Mouse (Mus musculus) E14TG2a.4 (cell line): Measurements from ENCODE around the gene Sox11.
A peak's percentile ranks its signal among the peaks of the same experiment; 100 is the strongest.

Source experiments
- H3K27me3 ChIP-seq: 2 replicates; pipeline ENCODE4 v1.6.1; 2014; ENCODE audit warnings: low read length, control low read depth; ENCODE audit not compliant: insufficient read depth
- H3K36me3 ChIP-seq: 2 replicates; pipeline ENCODE4 v1.6.1; 2014; ENCODE audit warnings: low read length, control low read depth; ENCODE audit not compliant: insufficient read depth
- H3K4me1 ChIP-seq: replicated peaks from 2 replicates; pipeline ENCODE4 v1.6.1; 2014; ENCODE audit warnings: low read depth, low read length, control low read depth
- H3K4me3 ChIP-seq: replicated peaks from 2 replicates; pipeline ENCODE4 v1.5.1; 2014; ENCODE audit warnings: mild to moderate bottlenecking, low read length
- H3K9me3 ChIP-seq: 2 replicates; pipeline ENCODE4 v1.6.1; 2014; ENCODE audit warnings: low read length, control low read depth
- CTCF ChIP-seq: conservative IDR thresholded peaks from 2 replicates; pipeline ENCODE4 v1.5.1; 2014; ENCODE audit warnings: low read length
- NANOG ChIP-seq: IDR thresholded peaks from 2 replicates; pipeline ENCODE4 v1.6.1; 2014; ENCODE audit warnings: borderline replicate concordance, low read length, mixed read lengths
- POU5F1 ChIP-seq: IDR thresholded peaks from 2 replicates; pipeline ENCODE4 v1.6.1; 2014; ENCODE audit warnings: low read length, borderline replicate concordance

Sox11 gene

GRCm38 (mm10) chr12:27312985-27313384, 29.4 kb downstream of the Sox11 start:
- TF ChIP-seq POU5F1 (no peak), CTCF (no peak), NANOG (no peak)
- H3K4me1 ChIP-seq, result peaks cover 37% of the 10 kb centered on the region
- H3K4me3 ChIP-seq, result no peak overlapping the region
- H3K27me3 ChIP-seq, result peaks cover 63% of the 10 kb centered on the region
- peaks cover 4% of the 10 kb centered on the region; the same call in 1 of the 2 replicates for H3K9me3 ChIP-seq
- no peaks in the 10 kb centered on the region for H3K36me3 ChIP-seq

GRCm38 (mm10) chr12:27311854-27312466, 30.4 kb downstream of the Sox11 start:
- Histone ChIP-seq H3K27me3 (peaks cover 64% of the 10 kb centered on the region), H3K4me3 (0 out of 2 replicates have a peak overlapping the region, but pooled peaks have one; percentile 13), H3K4me1 (peaks cover 37% of the 10 kb centered on the region), H3K36me3 (no peaks in the 10 kb centered on the region), H3K9me3 (peaks cover 4% of the 10 kb centered on the region; the same call in 1 of the 2 replicates)
- TF ChIP-seq POU5F1, result no peak
- no peak for TF ChIP-seq CTCF
- peak; percentile 37; the same call in 1 of the 2 replicates for TF ChIP-seq NANOG

GRCm38 (mm10) chr12:27311316-27311832, 31.0 kb downstream of the Sox11 start:
- Histone ChIP-seq H3K27me3 (peaks cover 70% of the 10 kb centered on the region), H3K4me3 (no peak overlapping the region), H3K9me3 (peaks cover 4% of the 10 kb centered on the region; the same call in 1 of the 2 replicates), H3K36me3 (no peaks in the 10 kb centered on the region), H3K4me1 (peaks cover 37% of the 10 kb centered on the region)
- TF ChIP-seq NANOG, result no peak

DNA sequence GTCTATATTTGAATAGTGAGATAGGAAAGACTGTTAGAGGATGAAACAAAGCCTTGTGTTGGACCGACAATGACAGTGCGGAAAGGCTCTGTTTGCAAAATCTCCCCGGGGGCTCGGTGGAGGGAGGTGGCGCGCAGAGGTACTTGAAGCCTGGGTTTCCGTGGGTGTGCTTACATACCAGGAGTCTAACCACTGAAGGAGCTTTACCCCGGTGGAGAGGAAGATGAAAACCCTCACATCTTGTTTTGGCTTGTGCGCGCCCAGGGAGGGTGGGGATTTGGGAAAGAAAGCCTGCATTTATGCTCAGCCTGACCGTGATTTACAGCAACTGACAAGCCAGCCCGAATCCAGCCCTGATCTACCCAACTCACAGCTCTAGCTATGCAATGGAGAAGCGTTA, 31.7 kb downstream of the Sox11 start:
- Histone ChIP-seq H3K4me3 (no peak overlapping the region), H3K9me3 (peaks cover 4% of the 10 kb centered on the region; the same call in 1 of the 2 replicates), H3K4me1 (peaks cover 37% of the 10 kb centered on the region), H3K36me3 (no peaks in the 10 kb centered on the region), H3K27me3 (peaks cover 69% of the 10 kb centered on the region)
- TF ChIP-seq NANOG, result no peak
- TF ChIP-seq CTCF, result no peak
- TF ChIP-seq POU5F1, result no peak

DNA sequence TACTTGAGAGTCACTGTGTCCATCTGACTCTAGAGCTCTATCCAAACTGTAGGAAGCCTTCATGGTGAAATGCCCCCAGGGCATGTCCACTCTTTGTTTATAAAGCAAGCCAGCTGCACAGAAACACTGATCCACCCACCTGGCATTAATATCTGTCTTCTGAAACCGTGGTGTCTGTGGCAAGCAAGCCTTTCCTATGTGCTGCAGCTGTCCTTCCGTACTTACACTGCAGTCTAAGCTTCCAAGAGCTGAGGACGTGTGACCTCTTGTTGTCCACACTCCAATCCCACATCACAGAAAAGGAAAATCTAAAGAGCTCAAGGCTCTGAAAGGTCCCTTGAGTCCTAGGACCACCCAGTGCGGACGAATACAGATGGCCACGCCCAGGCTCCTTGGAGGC, 32.4 kb downstream of the Sox11 start:
- H3K36me3 ChIP-seq, result no peaks in the 10 kb centered on the region
- TF ChIP-seq NANOG, result no peak
- no peak for TF ChIP-seq CTCF
- no peak for TF ChIP-seq POU5F1
- peaks cover 37% of the 10 kb centered on the region for H3K4me1 ChIP-seq
- peaks cover 4% of the 10 kb centered on the region; the same call in 1 of the 2 replicates for H3K9me3 ChIP-seq
- H3K27me3 ChIP-seq, result peaks cover 68% of the 10 kb centered on the region
- H3K4me3 ChIP-seq, result no peak overlapping the region

DNA sequence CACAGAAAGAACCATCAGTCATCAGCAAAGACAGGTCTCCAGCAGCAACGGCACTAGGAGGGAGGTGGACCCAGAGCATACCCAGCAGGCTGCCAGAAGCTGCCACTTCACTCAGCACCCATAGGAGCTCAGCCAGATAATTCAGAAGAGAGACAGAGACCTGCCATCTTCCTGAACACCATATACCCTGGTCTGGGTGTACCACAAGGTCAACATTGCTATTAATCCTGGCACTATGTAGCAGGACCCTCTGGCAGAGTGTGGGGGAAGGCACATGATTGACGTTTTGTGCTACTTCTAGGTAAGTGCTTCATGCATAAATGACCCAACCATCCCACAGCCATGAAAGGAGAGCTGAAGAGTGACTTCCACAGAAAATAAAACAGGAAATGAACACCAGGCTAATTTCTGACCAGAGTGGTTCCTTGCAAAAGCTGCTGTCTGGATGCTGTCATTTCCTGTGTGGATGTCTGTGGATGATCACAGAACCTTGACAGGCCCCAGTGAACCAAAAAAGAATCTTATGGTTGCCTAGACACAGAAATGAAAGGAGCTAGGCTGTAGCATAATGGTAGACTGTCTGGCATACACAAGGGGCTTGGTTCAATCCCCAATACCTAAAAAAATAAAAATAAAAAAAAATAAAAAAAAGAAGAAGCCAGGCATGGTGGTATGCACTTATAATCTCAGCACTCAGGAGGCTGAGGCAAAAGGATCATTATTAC, 37.5 kb downstream of the Sox11 start:
- Histone ChIP-seq H3K36me3 (no peaks in the 10 kb centered on the region), H3K9me3 (peaks cover 3% of the 10 kb centered on the region; the same call in 1 of the 2 replicates), H3K4me1 (peaks cover 4% of the 10 kb centered on the region), H3K4me3 (no peak overlapping the region), H3K27me3 (peaks cover 43% of the 10 kb centered on the region)
- TF ChIP-seq POU5F1 (no peak), CTCF (no peak)

GRCm38 (mm10) chr12:27303190-27303589, 39.2 kb downstream of the Sox11 start:
- TF ChIP-seq POU5F1, result no peak
- TF ChIP-seq NANOG, result no peak
- TF ChIP-seq CTCF, result no peak
- no peaks in the 10 kb centered on the region for H3K4me1 ChIP-seq

DNA sequence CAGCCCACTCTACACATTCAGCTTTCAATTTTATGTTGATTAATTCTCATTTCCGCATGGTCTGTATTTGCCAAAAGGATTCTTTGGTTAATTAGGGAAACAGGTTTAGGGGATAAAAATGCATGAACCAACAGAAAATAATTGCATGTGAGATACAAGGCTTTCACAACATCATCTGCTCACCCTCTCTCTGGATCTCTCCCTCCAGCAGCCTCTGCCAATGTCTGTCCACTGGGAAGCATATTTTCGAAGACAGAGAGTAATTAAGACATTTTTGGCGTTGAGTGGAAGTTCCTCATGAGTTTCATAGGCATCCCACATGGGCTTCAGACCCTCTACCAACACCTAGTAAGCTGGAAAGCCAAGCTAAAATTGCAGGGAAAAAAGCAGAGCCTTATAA, 43.7 kb downstream of the Sox11 start:
- peaks cover 7% of the 10 kb centered on the region for H3K4me1 ChIP-seq
- H3K4me3 ChIP-seq, result no peak overlapping the region
- peaks cover 13% of the 10 kb centered on the region; the same call in 1 of the 2 replicates for H3K27me3 ChIP-seq
- TF ChIP-seq CTCF (no peak), POU5F1 (no peak), NANOG (no peak)
- H3K36me3 ChIP-seq, result no peaks in the 10 kb centered on the region
- no peaks in the 10 kb centered on the region for H3K9me3 ChIP-seq

More at GRCm38 (mm10) chr12:27303190-27303589, 39.2 kb downstream of the Sox11 start:
- H3K9me3 ChIP-seq, result no peaks in the 10 kb centered on the region
- H3K36me3 ChIP-seq, result no peaks in the 10 kb centered on the region
- no peak overlapping the region for H3K4me3 ChIP-seq
- peaks cover 31% of the 10 kb centered on the region for H3K27me3 ChIP-seq

GRCm38 (mm10) chr12:27294191-27294590, 48.2 kb downstream of the Sox11 start:
- Histone ChIP-seq H3K27me3 (peaks cover 8% of the 10 kb centered on the region; the same call in 1 of the 2 replicates), H3K4me3 (no peak overlapping the region), H3K4me1 (peaks cover 14% of the 10 kb centered on the region), H3K36me3 (no peaks in the 10 kb centered on the region), H3K9me3 (no peaks in the 10 kb centered on the region)
- TF ChIP-seq POU5F1 (no peak), NANOG (no peak), CTCF (no peak)
